Mouse (Mus musculus) myocyte (in vitro differentiated cells): Measurements from ENCODE around the gene Fbxl5. TPM values are rescaled to one million over a fixed set of nuclear protein-coding genes. Genes with fewer than 3 reads are reported as not detected.

Experiments used
- H3K27me3 ChIP-seq: one replicate; pipeline ENCODE4 v1.6.1; 2011; ENCODE audit not compliant: control insufficient read depth, insufficient read depth, insufficient read length
- H3K36me3 ChIP-seq: one replicate; pipeline ENCODE4 v1.6.1; 2011; ENCODE audit not compliant: control insufficient read depth, insufficient read depth
- H3K4me2 ChIP-seq: one replicate; pipeline ENCODE4 v1.6.1; 2011; ENCODE audit warnings: low read depth, control low read depth
- H3K4me3 ChIP-seq: one replicate; pipeline ENCODE4 v1.5.1; 2011; ENCODE audit warnings: mild to moderate bottlenecking, control low read depth, moderate library complexity
- H3K79me2 ChIP-seq: one replicate; pipeline ENCODE4 v1.6.1; 2011; ENCODE audit not compliant: control insufficient read depth, insufficient read depth
- H3ac ChIP-seq: one replicate; pipeline ENCODE4 v1.6.1; 2011; ENCODE audit not compliant: control insufficient read depth, insufficient read length
- CEBPB ChIP-seq: IDR thresholded peaks from 2 replicates; pipeline ENCODE4 v1.6.1; 2011; ENCODE audit warnings: mild to moderate bottlenecking, moderate library complexity; ENCODE audit not compliant: poor library complexity, insufficient read depth, severe bottlenecking
- E2F4 ChIP-seq: IDR thresholded peaks from one replicate; pipeline ENCODE4 v1.6.1; 2011; ENCODE audit warnings: mild to moderate bottlenecking, control low read depth, moderate library complexity; ENCODE audit not compliant: insufficient read depth
- MAX ChIP-seq: IDR thresholded peaks from one replicate; pipeline ENCODE4 v1.6.1; 2011; ENCODE audit warnings: low read depth, mild to moderate bottlenecking, control low read depth
- MYOD1 ChIP-seq, 3 experiments: IDR thresholded peaks; one replicate each; pipeline ENCODE4 v1.6.1; 2011; ENCODE audit warnings: control low read depth in 2 of 3, low read depth in 2 of 3, mild to moderate bottlenecking in 2 of 3, moderate library complexity in 1 of 3; ENCODE audit not compliant: insufficient read length in 2 of 3, control insufficient read depth in 1 of 3
- MYOG ChIP-seq, 3 experiments: IDR thresholded peaks; one replicate each; pipeline ENCODE4 v1.6.1; 2011; ENCODE audit warnings: control low read depth in 2 of 3, low read depth in 2 of 3, mild to moderate bottlenecking in 2 of 3; ENCODE audit not compliant: insufficient read length in 2 of 3, control insufficient read depth in 1 of 3, insufficient read depth in 1 of 3
- POLR2A ChIP-seq: IDR thresholded peaks from one replicate; pipeline ENCODE4 v1.6.1; 2011; ENCODE audit warnings: low read depth, mild to moderate bottlenecking, control low read depth, moderate library complexity; ENCODE audit not compliant: insufficient read length
- POLR2AphosphoS2 ChIP-seq: IDR thresholded peaks from one replicate; pipeline ENCODE4 v1.6.1; 2011; ENCODE audit warnings: low read depth, control low read depth; ENCODE audit not compliant: insufficient read length
- REST ChIP-seq: IDR thresholded peaks from one replicate; pipeline ENCODE4 v1.6.1; 2011; ENCODE audit warnings: mild to moderate bottlenecking, control low read depth, moderate library complexity; ENCODE audit not compliant: insufficient read depth, insufficient read length
- SRF ChIP-seq: IDR thresholded peaks from one replicate; pipeline ENCODE4 v1.6.1; 2011; ENCODE audit warnings: low read depth; ENCODE audit not compliant: control insufficient read depth, insufficient read length
- TCF12 ChIP-seq: IDR thresholded peaks from one replicate; pipeline ENCODE4 v1.6.1; 2011; ENCODE audit warnings: mild to moderate bottlenecking, control low read depth; ENCODE audit not compliant: poor library complexity, insufficient read depth, severe bottlenecking
- TCF3 ChIP-seq: IDR thresholded peaks from one replicate; pipeline ENCODE4 v1.6.1; 2011; ENCODE audit warnings: low read depth, control low read depth; ENCODE audit not compliant: insufficient read length
- USF1 ChIP-seq: IDR thresholded peaks from one replicate; pipeline ENCODE4 v1.6.1; 2011; ENCODE audit warnings: low read depth, mild to moderate bottlenecking, control low read depth, moderate library complexity
- polyA plus RNA-seq: library from polyadenylated mRNA; unstranded; fragments of >200 nt; fragmentation: generic; extraction: Trizol; gene quantifications from one replicate; pipeline ENCODE4 v1.2.1, GENCODE M21; 2012; ENCODE audit warnings: missing spikeins

The Fbxl5 gene
- polyA plus RNA-seq, 1 experiment, result 16.2 TPM

DNA sequence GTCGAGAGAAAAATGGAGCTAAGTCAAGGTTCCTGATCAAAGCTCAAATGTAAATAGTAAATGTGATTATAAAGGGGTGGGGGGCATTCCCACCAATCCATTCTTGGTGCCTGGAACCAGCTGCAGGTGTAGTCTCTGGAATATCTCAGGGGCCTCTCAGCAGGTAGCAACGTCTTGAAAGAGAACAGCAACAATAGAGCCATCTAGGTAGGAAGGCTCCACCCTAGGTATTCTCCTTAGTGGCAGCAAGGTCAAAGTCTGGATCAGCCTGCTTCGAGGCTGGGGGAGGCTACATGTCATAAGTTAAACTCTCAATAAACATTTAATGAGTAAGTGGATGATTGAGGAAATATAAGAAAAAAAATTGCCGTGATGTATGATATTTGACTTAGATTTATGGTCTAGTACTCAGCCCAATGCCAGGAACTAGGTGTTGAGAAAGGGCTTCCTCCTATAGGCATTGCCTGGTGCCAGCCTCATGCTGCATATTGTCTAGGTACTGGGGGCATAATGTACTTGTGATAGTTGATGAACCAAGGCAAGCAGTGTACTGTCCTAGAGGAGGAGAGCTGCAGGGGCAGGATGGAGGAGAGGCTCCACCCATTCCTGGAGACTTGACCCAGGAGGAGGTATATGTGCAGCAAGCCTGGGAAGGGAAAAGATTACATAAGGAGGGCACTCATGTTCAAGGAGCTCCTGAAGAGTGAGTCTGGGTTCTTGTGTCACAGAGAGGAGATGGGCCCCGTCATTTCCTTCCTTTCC is 39.4 kb upstream of the Fbxl5 start:
- Histone ChIP-seq H3K4me2 (no peak overlapping the region), H3K36me3 (no peaks in the 10 kb centered on the region), H3K79me2 (no peaks in the 10 kb centered on the region), H3K27me3 (peaks cover 7% of the 10 kb centered on the region), H3ac (no peak overlapping the region), H3K4me3 (no peak overlapping the region)
- no peak for TF ChIP-seq E2F4
- no peak for TF ChIP-seq REST
- TF ChIP-seq SRF, result no peak
- no peak for TF ChIP-seq POLR2AphosphoS2
- TF ChIP-seq TCF12, result no peak
- TF ChIP-seq POLR2A, result no peak
- TF ChIP-seq MYOG (IDR thresholded peaks at IDR 0.05; ENCODE audit: control insufficient read depth in 1 of 3, insufficient read depth in 1 of 3, insufficient read length in 2 of 3, low read depth in 2 of 3), result no peak
- TF ChIP-seq MYOD1 (IDR thresholded peaks at IDR 0.05; ENCODE audit: control insufficient read depth in 1 of 3, insufficient read length in 2 of 3, low read depth in 2 of 3), result no peak
- no peak for TF ChIP-seq CEBPB

DNA sequence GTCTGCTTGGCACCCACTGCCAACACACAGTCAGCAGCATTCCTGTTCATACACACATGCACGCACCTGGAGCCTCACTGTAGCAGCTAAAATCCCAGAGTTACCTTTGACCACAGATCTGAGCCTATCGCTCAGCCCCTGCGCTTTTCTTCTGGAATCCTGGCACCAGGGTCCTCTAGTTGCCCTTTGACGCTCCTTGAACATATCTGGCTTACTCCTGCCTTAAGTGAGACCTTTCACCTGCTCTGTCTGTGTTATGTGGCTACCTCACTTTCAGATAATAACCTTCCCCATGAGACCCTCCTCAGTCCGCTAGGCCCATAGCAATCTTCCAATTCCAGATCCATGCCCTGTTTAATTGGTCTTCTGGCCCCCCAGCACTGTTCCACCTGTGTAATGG is 38.7 kb upstream of the Fbxl5 start:
- H3K27me3 ChIP-seq, result peaks cover 7% of the 10 kb centered on the region
- H3ac ChIP-seq, result no peak overlapping the region
- no peaks in the 10 kb centered on the region for H3K36me3 ChIP-seq
- H3K79me2 ChIP-seq, result no peaks in the 10 kb centered on the region
- H3K4me2 ChIP-seq, result no peak overlapping the region
- TF ChIP-seq POLR2AphosphoS2 (no peak), USF1 (no peak), TCF12 (no peak), MYOG (IDR thresholded peaks at IDR 0.05; ENCODE audit: control insufficient read depth in 1 of 3, insufficient read depth in 1 of 3, insufficient read length in 2 of 3, low read depth in 2 of 3) (no peak)
- H3K4me3 ChIP-seq, result no peak overlapping the region

DNA sequence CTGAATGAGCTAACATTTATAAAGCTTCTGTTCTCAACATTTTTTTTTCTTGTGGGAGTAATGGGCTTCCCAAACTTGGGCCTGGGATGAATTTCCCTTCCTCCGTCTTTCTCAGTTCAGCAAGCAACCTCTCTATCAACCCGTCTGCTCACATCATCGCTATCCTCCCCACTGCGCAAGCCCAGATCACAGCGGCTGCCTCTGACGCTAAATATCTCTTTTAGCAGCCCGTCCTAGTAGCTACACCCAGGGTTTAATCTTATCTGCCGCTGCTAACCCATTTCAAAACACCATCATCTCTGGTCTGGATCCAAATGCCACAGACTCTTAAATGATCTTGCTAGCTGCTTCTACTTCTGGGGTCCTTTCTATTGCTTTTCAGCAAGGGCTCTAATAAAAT is 38.2 kb upstream of the Fbxl5 start:
- TF ChIP-seq POLR2AphosphoS2 (no peak), TCF12 (no peak), MAX (no peak), E2F4 (no peak), POLR2A (no peak), REST (no peak), USF1 (no peak), SRF (no peak), CEBPB (no peak), MYOG (IDR thresholded peaks at IDR 0.05; ENCODE audit: control insufficient read depth in 1 of 3, insufficient read depth in 1 of 3, insufficient read length in 2 of 3, low read depth in 2 of 3) (no peak), TCF3 (no peak), MYOD1 (IDR thresholded peaks at IDR 0.05; ENCODE audit: control insufficient read depth in 1 of 3, insufficient read length in 2 of 3, low read depth in 2 of 3) (no peak)
- no peak overlapping the region for H3ac ChIP-seq
- no peak overlapping the region for H3K4me2 ChIP-seq
- H3K27me3 ChIP-seq, result peaks cover 7% of the 10 kb centered on the region
- H3K4me3 ChIP-seq, result no peak overlapping the region
- H3K79me2 ChIP-seq, result no peaks in the 10 kb centered on the region
- H3K36me3 ChIP-seq, result no peaks in the 10 kb centered on the region

DNA sequence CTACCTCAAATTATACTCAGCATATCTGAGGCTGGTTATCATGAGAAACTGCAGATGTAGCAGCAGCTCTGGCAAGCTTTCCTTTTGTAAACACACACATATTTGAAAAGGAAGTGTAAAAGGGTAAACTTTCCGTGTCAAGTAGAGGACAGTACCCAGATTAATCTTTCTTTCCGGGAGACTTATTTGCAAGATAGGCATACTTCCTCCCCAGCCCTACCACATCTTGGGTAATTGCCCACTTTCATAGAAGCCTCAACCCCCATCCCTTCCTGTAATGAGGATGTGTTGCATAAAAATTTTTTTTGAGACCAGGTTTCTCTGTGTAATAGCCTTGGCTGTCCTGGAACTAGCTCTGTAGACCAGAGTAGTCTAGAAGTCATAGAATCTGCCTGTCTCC is 34.3 kb upstream of the Fbxl5 start:
- Histone ChIP-seq H3K4me3 (no peak overlapping the region), H3K4me2 (no peak overlapping the region), H3K27me3 (peaks cover 7% of the 10 kb centered on the region), H3K36me3 (no peaks in the 10 kb centered on the region), H3ac (no peak overlapping the region), H3K79me2 (no peaks in the 10 kb centered on the region)
- TF ChIP-seq MYOD1 (IDR thresholded peaks at IDR 0.05; ENCODE audit: control insufficient read depth in 1 of 3, insufficient read length in 2 of 3, low read depth in 2 of 3), result no peak
- TF ChIP-seq E2F4, result no peak
- no peak for TF ChIP-seq POLR2A
- no peak for TF ChIP-seq TCF12
- TF ChIP-seq USF1, result no peak
- no peak for TF ChIP-seq TCF3
- no peak for TF ChIP-seq MYOG (IDR thresholded peaks at IDR 0.05; ENCODE audit: control insufficient read depth in 1 of 3, insufficient read depth in 1 of 3, insufficient read length in 2 of 3, low read depth in 2 of 3)
- TF ChIP-seq MAX, result no peak
- TF ChIP-seq SRF, result no peak
- TF ChIP-seq POLR2AphosphoS2, result no peak
- TF ChIP-seq REST, result no peak
- no peak for TF ChIP-seq CEBPB

DNA sequence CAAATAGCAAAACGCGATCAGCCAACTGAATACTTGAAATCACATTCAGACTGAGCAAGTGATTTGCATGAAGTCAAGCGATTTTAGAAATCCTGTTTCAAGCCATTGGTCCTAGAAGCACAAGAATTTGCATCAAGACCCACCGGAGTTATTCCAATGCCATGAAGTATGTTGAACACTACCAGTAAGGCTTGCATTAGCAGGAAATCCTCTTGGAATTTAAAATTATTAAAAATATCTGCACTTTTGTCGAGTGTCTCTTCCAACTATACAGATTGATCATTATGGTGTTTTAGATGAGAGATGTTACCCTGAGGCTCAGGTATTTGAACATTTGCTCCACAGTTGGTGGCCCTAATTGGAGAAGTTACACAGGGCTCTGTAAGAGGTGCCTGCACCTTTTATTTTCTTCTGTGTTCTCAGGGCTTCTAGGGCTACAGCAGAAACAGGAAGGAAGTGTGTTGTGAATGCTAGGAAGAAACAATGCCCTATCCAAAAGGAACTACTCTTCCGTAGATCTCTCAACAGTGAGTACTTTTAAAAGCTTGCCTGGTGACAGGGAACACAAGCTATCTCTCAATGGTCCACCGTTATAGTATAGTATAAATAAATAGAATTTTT is 32.5 kb upstream of the Fbxl5 start:
- H3K36me3 ChIP-seq, result no peaks in the 10 kb centered on the region
- H3ac ChIP-seq, result no peak overlapping the region
- TF ChIP-seq POLR2AphosphoS2, result no peak
- TF ChIP-seq POLR2A, result no peak
- H3K4me2 ChIP-seq, result no peak overlapping the region
- H3K79me2 ChIP-seq, result no peaks in the 10 kb centered on the region
- no peak overlapping the region for H3K4me3 ChIP-seq
- H3K27me3 ChIP-seq, result no peaks in the 10 kb centered on the region
